Mouse (Mus musculus): ENCODE results near the gene Wfdc1. TPM values are rescaled to one million over a fixed set of nuclear protein-coding genes. Genes with fewer than 3 reads are reported as not detected.

The Wfdc1 gene
- polyA plus RNA-seq, 1 experiment from 2014 or later = 1.3 TPM

DNA sequence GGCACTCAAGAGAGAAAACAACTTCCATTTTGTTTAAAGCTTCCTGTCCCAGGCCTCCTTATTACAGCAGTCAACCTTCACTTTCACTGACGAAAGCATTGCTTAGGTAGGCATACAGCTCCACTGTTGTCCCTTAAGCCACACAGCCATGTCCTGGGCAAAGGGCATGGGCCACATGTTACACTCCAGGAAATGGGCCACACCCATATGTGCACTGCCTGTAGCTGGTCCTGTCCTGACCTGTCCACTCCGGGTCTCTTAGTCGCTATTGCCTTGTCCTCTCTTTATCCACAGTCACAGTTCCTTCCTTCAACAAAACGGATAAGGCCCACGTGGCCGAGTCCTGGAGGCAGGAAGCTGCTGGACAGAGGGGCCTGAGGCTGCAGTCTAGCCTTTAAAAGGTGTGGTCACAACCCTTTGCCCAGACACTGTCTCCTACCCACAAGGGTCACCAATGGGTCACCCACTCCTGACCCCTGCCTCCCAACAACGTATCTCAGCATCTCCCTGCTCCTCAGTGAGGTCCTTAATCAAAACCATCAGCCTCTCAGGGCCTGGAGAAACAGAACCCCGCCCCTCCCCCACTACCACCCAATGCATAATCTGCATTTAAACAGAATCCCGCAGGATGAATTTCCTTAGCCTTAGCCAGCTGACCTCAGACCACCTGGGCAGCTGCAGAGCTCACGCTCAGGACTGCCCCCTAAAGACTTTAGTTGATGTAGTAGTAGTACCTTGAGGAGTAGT, 38.4 kb upstream of the Wfdc1 start:
- Histone ChIP-seq H3K27ac (peak overlapping the region; percentile 49), H3K4me1 (peaks cover 22% of the 10 kb centered on the region), H3K4me3 (no peak overlapping the region), H3K9me3 (no peaks in the 10 kb centered on the region), H3K27me3 (ENCODE audit: insufficient read depth, poor library complexity, severe bottlenecking) (peaks cover 58% of the 10 kb centered on the region), H3K36me3 (no peaks in the 10 kb centered on the region)
- no peak for DNase-seq (ENCODE audit: low spot score)
- WGBS = 36% methylated on average over 10 of the region's 10 CpGs

DNA sequence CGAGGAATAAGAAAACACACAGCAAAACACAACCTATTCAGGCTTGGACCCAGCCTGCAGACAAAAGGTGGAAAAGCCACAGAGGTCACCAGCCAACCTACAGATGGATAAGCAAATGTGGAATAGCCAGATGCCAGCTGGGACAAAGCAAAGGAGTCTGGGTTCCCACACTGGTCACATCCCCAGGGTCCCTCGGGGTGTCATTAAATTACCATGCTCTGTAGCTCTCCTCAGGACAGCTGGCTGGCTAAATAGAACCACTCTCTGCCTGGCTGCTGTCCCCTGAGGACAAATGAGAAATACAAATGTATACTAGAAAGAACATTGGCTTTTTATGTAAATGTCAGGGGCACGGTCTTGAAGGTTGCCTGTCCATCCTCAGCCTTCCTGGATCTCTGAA, 35.3 kb upstream of the Wfdc1 start:
- H3K36me3 ChIP-seq = no peaks in the 10 kb centered on the region
- H3K4me1 ChIP-seq = peaks cover 41% of the 10 kb centered on the region
- WGBS = 62% methylated on average over 3 of the region's 3 CpGs
- H3K4me3 ChIP-seq = no peak overlapping the region
- DNase-seq (ENCODE audit: low spot score) = no peak
- H3K27me3 ChIP-seq (ENCODE audit: insufficient read depth, poor library complexity, severe bottlenecking) = peaks cover 65% of the 10 kb centered on the region
- no peaks in the 10 kb centered on the region for H3K9me3 ChIP-seq
- H3K27ac ChIP-seq = no peak overlapping the region

DNA sequence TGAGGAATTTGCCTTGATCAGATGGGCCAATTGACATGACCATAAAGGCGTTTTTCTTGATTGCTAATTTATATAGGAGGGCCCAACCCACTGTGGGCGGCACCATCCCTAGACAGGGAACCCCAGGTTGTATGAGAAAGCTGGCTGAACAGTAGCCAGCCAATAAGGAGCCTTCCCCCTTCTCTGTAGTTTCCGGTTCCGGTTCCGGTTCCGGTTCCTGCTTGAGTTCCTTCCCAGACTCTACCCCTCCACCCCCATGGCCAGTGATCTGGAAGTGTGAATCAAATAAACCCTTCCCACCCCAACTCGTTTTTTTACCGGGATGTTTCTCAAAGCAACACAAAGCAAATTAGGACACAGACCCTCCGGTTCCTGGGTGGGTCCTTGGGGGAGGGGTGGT, 33.9 kb upstream of the Wfdc1 start:
- peaks cover 47% of the 10 kb centered on the region for H3K4me1 ChIP-seq
- H3K4me3 ChIP-seq = no peak overlapping the region
- no peaks in the 10 kb centered on the region for H3K36me3 ChIP-seq
- H3K27me3 ChIP-seq (ENCODE audit: insufficient read depth, poor library complexity, severe bottlenecking) = peaks cover 76% of the 10 kb centered on the region
- H3K27ac ChIP-seq = 0 out of 2 replicates have a peak overlapping the region, but pooled peaks have one; percentile 33
- WGBS = 77% methylated on average over 9 of the region's 9 CpGs
- no peak for DNase-seq (ENCODE audit: low spot score)
- H3K9me3 ChIP-seq = no peaks in the 10 kb centered on the region

DNA sequence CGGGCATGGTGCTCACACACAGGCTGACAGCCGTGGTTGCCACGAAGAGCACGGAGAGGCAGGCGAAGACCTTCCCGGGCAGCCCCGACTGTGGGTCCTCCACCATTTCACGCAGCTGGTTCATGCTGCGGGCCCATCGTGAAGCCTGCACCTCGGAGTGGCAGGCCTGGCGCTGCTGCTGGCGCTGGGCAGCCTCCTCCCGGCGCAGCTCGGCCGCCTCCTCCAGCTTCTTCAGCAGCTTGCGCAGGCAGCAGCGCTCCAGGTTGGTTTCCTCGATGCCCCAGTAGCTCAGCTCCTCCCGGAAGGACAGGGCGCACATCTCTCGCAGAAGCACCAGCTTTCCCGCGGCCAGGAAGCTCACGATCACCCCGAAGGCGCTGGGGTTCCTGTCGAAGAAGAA, 33.3 kb upstream of the Wfdc1 start:
- H3K4me1 ChIP-seq = peaks cover 40% of the 10 kb centered on the region
- H3K27ac ChIP-seq = peak overlapping the region; percentile 33; the same call in 1 of the 2 replicates
- H3K9me3 ChIP-seq = no peaks in the 10 kb centered on the region
- WGBS = 39% methylated on average over 29 of the region's 29 CpGs
- peaks cover 83% of the 10 kb centered on the region for H3K27me3 ChIP-seq (ENCODE audit: insufficient read depth, poor library complexity, severe bottlenecking)
- H3K36me3 ChIP-seq = no peaks in the 10 kb centered on the region
- no peak for DNase-seq (ENCODE audit: low spot score)
- H3K4me3 ChIP-seq = peak overlapping the region; percentile 34

- WGBS = 33% methylated on average over 14 of the region's 14 CpGs
- Histone ChIP-seq H3K4me1 (peaks cover 38% of the 10 kb centered on the region), H3K27me3 (ENCODE audit: insufficient read depth, poor library complexity, severe bottlenecking) (peaks cover 80% of the 10 kb centered on the region)
These were observed 31.4 kb upstream of the Wfdc1 start for GRCm38 (mm10) chr8:119634616-119635336.

DNA sequence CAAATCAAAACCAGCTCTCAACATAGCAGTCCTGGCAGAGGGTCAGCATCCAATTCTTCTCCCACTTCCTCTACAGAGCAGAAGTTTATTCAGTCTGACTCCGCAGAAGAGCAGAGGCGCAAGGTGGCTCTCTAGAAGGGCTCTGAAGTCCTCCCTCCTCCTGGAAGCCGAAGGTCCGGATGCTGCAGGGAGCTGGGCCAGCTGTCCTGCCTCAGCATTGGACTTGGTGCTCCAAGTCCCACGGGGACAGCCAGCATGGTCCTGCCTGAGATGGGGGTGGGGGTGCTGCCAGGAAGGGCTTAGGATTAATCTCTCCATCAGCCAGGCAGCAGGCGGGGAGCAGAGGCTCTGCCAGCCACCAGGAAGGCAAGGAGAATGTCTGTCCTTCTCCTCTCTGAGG, 30.8 kb upstream of the Wfdc1 start, which contains the start of gene Kcng4:
TSS of gene Kcng4 (minus strand) at position 303 of the 400 bp plus-strand sequence.
- H3K27me3 ChIP-seq (ENCODE audit: insufficient read depth, poor library complexity, severe bottlenecking) = peaks cover 75% of the 10 kb centered on the region
- H3K36me3 ChIP-seq = no peaks in the 10 kb centered on the region
- DNase-seq (ENCODE audit: low spot score) = no peak
- H3K4me1 ChIP-seq = peaks cover 38% of the 10 kb centered on the region
- H3K4me3 ChIP-seq = no peak within 1 kb of the TSS; the same call in 1 of the 2 replicates
- no peaks in the 10 kb centered on the region for H3K9me3 ChIP-seq
- 32% methylated on average over 6 of the region's 6 CpGs for WGBS
- H3K27ac ChIP-seq = peak within 1 kb of the TSS; percentile 24; the same call in 1 of the 2 replicates

More at GRCm38 (mm10) chr8:119634616-119635336, 31.4 kb upstream of the Wfdc1 start:
- no peak overlapping the region; the same call in 1 of the 2 replicates for H3K4me3 ChIP-seq
- no peaks in the 10 kb centered on the region for H3K36me3 ChIP-seq
- no peaks in the 10 kb centered on the region for H3K9me3 ChIP-seq
- DNase-seq (ENCODE audit: low spot score) = no peak
- no peak overlapping the region for H3K27ac ChIP-seq

- 21% methylated on average over 2 of the region's 2 CpGs for WGBS
These were observed 30.2 kb upstream of the Wfdc1 start for GRCm38 (mm10) chr8:119635958-119636357.

DNA sequence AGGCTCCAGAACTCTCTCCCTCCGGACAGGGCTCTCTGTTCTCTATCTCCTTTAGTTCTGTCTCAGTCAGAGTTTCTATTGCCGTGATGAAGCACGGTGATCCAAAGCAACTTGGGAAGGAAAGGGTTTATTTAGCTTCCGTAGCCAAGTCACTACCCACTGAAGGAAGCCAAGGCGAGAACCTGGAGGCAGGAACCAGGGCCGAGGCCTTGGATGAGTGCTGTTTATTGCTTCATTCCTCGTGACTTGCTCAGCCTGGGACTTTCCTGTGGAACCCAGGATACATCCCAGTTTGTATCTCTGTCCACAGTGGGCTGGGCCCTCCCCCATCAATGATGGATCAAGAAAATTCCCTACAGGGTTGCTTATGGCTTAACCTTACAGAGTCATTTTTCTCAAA, 29.4 kb upstream of the Wfdc1 start:
- no peaks in the 10 kb centered on the region for H3K36me3 ChIP-seq
- 70% methylated on average over 7 of the region's 7 CpGs for WGBS
- no peak for DNase-seq (ENCODE audit: low spot score)
- H3K27me3 ChIP-seq (ENCODE audit: insufficient read depth, poor library complexity, severe bottlenecking) = peaks cover 62% of the 10 kb centered on the region
- no peak overlapping the region for H3K4me3 ChIP-seq
- peaks cover 35% of the 10 kb centered on the region for H3K4me1 ChIP-seq
- H3K27ac ChIP-seq = peak overlapping the region; percentile 23; the same call in 1 of the 2 replicates
- no peaks in the 10 kb centered on the region for H3K9me3 ChIP-seq

More at GRCm38 (mm10) chr8:119635958-119636357, 30.2 kb upstream of the Wfdc1 start:
- Histone ChIP-seq H3K27ac (peak overlapping the region; percentile 24; the same call in 1 of the 2 replicates), H3K9me3 (no peaks in the 10 kb centered on the region), H3K4me3 (no peak overlapping the region), H3K4me1 (peaks cover 38% of the 10 kb centered on the region), H3K27me3 (ENCODE audit: insufficient read depth, poor library complexity, severe bottlenecking) (peaks cover 70% of the 10 kb centered on the region), H3K36me3 (no peaks in the 10 kb centered on the region)
- no peak for DNase-seq (ENCODE audit: low spot score)

DNA sequence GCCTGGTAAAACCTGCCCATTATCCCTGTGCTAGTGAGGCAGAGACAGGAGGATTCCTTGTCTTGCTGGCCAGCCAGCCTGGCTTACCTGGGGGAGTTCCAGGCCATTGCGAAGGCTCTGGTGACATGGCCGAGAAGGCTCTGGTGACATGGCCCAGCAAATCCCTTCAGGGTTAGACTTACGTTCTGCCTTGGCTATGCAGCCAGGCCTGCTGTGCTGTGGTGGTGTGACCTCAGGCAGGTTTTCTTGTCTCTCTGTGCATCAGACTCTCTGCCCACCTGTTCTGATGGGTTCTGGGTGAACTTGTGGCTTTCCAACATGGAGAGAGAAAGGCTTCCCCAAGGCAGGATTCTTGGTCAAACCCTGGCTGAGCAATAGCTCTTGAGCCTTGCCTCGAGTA, 28.8 kb upstream of the Wfdc1 start:
- Histone ChIP-seq H3K27me3 (ENCODE audit: insufficient read depth, poor library complexity, severe bottlenecking) (peaks cover 56% of the 10 kb centered on the region), H3K4me3 (no peak overlapping the region), H3K9me3 (no peaks in the 10 kb centered on the region), H3K36me3 (no peaks in the 10 kb centered on the region), H3K4me1 (peaks cover 30% of the 10 kb centered on the region), H3K27ac (no peak overlapping the region)
- 75% methylated on average over 4 of the region's 4 CpGs for WGBS
- no peak for DNase-seq (ENCODE audit: low spot score)

DNA sequence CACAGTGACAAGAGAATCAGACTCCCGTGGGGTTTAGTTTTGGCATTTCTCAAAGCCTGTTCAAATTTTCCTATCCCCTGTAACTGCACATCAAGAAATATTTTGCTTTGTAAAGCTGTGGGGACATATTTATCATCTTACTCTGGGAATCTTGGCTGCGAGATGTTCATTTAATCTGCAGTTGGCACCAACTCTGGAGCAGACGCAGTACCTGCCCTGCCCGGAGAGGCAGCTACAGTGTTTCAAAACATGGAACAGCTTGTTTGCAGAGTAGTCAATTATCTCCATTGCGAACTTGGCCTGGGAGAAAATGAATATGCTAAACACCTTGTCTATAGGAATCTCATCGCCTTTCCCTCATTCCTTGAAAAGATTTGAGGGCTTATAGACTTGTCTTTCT, 27.9 kb upstream of the Wfdc1 start:
- Histone ChIP-seq H3K27me3 (ENCODE audit: insufficient read depth, poor library complexity, severe bottlenecking) (peaks cover 47% of the 10 kb centered on the region), H3K27ac (no peak overlapping the region), H3K4me3 (no peak overlapping the region), H3K9me3 (no peaks in the 10 kb centered on the region), H3K4me1 (peaks cover 21% of the 10 kb centered on the region), H3K36me3 (no peaks in the 10 kb centered on the region)
- WGBS = 81% methylated on average over 6 of the region's 6 CpGs
- DNase-seq (ENCODE audit: low spot score) = no peak

- no peak for DNase-seq (ENCODE audit: low spot score)
- Histone ChIP-seq H3K4me1 (peaks cover 17% of the 10 kb centered on the region), H3K27ac (no peak overlapping the region), H3K27me3 (ENCODE audit: insufficient read depth, poor library complexity, severe bottlenecking) (peaks cover 34% of the 10 kb centered on the region), H3K36me3 (no peaks in the 10 kb centered on the region), H3K9me3 (no peaks in the 10 kb centered on the region), H3K4me3 (no peak overlapping the region)
- WGBS = 81% methylated on average over 7 of the region's 7 CpGs
These were observed 26.4 kb upstream of the Wfdc1 start for GRCm38 (mm10) chr8:119639798-119640197.

GRCm38 (mm10) chr8:119641058-119641457, 25.1 kb upstream of the Wfdc1 start:
- no peak overlapping the region for H3K4me3 ChIP-seq

DNA sequence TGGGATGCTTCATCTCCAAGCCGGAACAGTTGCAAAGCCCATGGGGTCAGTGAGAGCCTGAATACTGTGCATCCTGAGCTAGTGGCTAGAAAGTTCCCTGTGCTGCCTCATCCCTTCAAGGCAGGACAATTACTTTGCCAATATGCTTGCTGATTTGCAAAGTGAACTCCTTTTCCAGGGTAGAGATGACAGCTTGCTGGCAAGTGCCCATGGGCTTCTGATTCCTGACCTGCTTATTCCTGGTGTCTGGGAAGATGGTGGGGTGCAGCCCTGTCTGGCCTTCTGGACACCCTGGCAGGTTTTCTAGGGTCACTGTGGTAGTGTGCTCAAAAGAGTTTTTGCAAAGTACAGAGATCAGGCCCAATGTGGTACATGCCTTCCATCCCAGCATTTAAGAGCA, 23.2 kb upstream of the Wfdc1 start:
- no peak overlapping the region for H3K27ac ChIP-seq
- DNase-seq (ENCODE audit: low spot score) = no peak
- H3K9me3 ChIP-seq = 0 out of 2 replicates have a peak, but pooled peaks cover 3% of the 10 kb centered on the region
- H3K36me3 ChIP-seq = no peaks in the 10 kb centered on the region
- no peak overlapping the region for H3K4me3 ChIP-seq
- WGBS = 92% methylated on average over 1 of the region's 1 CpGs
- no peaks in the 10 kb centered on the region for H3K4me1 ChIP-seq
- peaks cover 13% of the 10 kb centered on the region; the same call in 1 of the 2 replicates for H3K27me3 ChIP-seq (ENCODE audit: insufficient read depth, poor library complexity, severe bottlenecking)

More at GRCm38 (mm10) chr8:119641058-119641457, 25.1 kb upstream of the Wfdc1 start:
- Histone ChIP-seq H3K27ac (no peak overlapping the region), H3K4me1 (peaks cover 5% of the 10 kb centered on the region), H3K27me3 (ENCODE audit: insufficient read depth, poor library complexity, severe bottlenecking) (peaks cover 31% of the 10 kb centered on the region), H3K36me3 (no peaks in the 10 kb centered on the region), H3K9me3 (no peaks in the 10 kb centered on the region)
- DNase-seq (ENCODE audit: low spot score) = no peak
- 74% methylated on average over 5 of the region's 5 CpGs for WGBS
